In the genomic region with DNA sequence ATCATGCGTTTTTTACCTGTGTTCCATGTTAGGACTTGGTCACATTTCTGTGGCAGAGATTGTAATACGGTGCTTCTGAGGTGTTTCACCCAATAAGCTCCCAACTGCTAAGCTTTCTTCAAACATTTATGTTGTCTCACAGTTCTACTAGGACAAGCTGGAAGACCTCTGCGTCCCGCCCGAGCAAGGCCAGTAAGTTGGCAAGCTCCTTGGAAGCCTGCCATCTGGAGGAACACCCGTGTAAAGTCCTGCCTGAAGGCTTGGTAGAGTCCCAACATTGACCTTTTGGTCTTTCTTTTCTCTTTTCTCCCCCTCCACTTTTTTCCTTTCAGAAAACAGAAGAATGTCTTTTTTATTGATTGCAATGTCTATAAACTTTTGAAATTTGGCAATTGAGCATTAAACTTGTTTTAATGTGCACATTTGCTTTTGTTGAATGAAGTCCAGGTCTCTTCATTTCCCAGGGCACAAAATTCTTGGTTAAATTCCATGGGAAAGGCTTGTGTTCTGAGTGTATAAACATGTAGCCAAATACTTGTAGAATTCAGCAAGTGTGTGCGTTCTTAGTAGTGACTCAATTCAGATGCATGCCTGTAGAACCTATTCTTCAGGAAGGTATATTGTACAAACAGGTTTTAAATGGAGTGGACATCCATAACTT, we compare ENCODE assay signal across 7 mouse cellular contexts.
DNase-seq lines count a peak whose midpoint lies in the region; ATAC-seq lines count a peak whose summit lies in the region.

No protein-coding gene starts in this region.

- peak; percentile 50; the same call in 1 of the 2 replicates for ATAC-seq in megakaryocyte progenitor cell, adult 5-6 weeks (replicated peaks; ENCODE audit: poor library complexity)

- peak; percentile 20 for DNase-seq in right cerebral cortex, adult 18-20 months
- DNase-seq in right cerebral cortex, postnatal 25 days: no peak
- DNase-seq in cerebellum, adult 9-10 months: peak; percentile 78
- peak; percentile 74 for DNase-seq in heart, postnatal 4 days
- no peak for DNase-seq in spleen, adult 18-20 months
- no peak for DNase-seq in spleen, postnatal 14 days (ENCODE audit: low spot score in 2 of 2)

Comparison
In these comparisons a context has a peak if more than half of its experiments do, and no peak if none do; other contexts are left out.
1. DNase-seq: peak in right cerebral cortex, adult 18-20 months (single experiment), cerebellum, adult 9-10 months (single experiment) and heart, postnatal 4 days (single experiment); none in right cerebral cortex, postnatal 25 days (single experiment), spleen, adult 18-20 months (0 of 2) and spleen, postnatal 14 days (0 of 2).